Mouse (Mus musculus) kidney, postnatal 0 days (tissue): ENCODE data around the gene Col5a3. TPM values are rescaled to one million over a fixed set of nuclear protein-coding genes. Genes with fewer than 3 reads are reported as not detected.
A peak's percentile ranks its signal among the peaks of the same experiment; 100 is the strongest.

Experiments used
- ATAC-seq: fragments of 200-750 bp; cut with Nextera tagmentation; replicated peaks from 2 replicates; pipeline ENCODE4 v1.8.0; 2017; ENCODE audit warnings: low read depth, moderate number of reproducible peaks, moderate TSS enrichment, moderate library complexity; ENCODE audit not compliant: low FRiP score
- DNase-seq: peaks from one replicate; pipeline ENCODE4 v3.0.0-alpha.2; 2016; ENCODE audit warnings: low spot score
- H3K27ac ChIP-seq: fragments of 300-500 bp; sonication (generic); 2 replicates; pipeline ENCODE4 v1.5.1; 2014; ENCODE audit warnings: mild to moderate bottlenecking
- H3K27me3 ChIP-seq: fragments of 300-500 bp; sonication (generic); 2 replicates; pipeline ENCODE4 v1.6.1; 2014; ENCODE audit warnings: low read length, mixed read lengths; ENCODE audit not compliant: insufficient read depth
- H3K36me3 ChIP-seq: fragments of 300-500 bp; sonication (generic); 2 replicates; pipeline ENCODE4 v1.6.1; 2014; ENCODE audit warnings: low read length, mixed read lengths; ENCODE audit not compliant: insufficient read depth
- H3K4me1 ChIP-seq: fragments of 300-500 bp; sonication (generic); replicated peaks from 2 replicates; pipeline ENCODE4 v1.6.1; 2014; ENCODE audit warnings: antibody characterized with exemption, low read length, mixed read lengths; ENCODE audit not compliant: insufficient read depth
- H3K4me2 ChIP-seq: fragments of 300-500 bp; sonication (generic); 2 replicates; pipeline ENCODE4 v1.6.1; 2014; ENCODE audit warnings: mild to moderate bottlenecking, low read length, moderate library complexity, mixed read lengths
- H3K4me3 ChIP-seq: fragments of 300-500 bp; sonication (generic); replicated peaks from 2 replicates; pipeline ENCODE4 v1.5.1; 2014; ENCODE audit warnings: low read depth, low read length
- H3K9ac ChIP-seq: fragments of 300-500 bp; sonication (generic); 2 replicates; pipeline ENCODE4 v1.6.1; 2014; ENCODE audit warnings: low read depth, low read length
- H3K9me3 ChIP-seq: fragments of 300-500 bp; sonication (generic); replicated peaks from 2 replicates; pipeline ENCODE4 v1.6.1; 2016; ENCODE audit warnings: low read length, inconsistent platforms, mixed read lengths
- CTCF ChIP-seq: IDR thresholded peaks from 2 replicates; pipeline ENCODE4 v1.5.1; 2016; ENCODE audit warnings: antibody characterized with exemption, low read depth, mild to moderate bottlenecking, moderate library complexity
- WGBS: fragments of 180-500 bp; shearing (Covaris S2); extraction: QIAGEN DNeasy Blood & Tissue Kit; methylation state at CpG from one replicate; pipeline ENCODE4 v1.1.7; 2014; 5-methylcytosine and 5-hydroxymethylcytosine counted together
- polyA plus RNA-seq: library from polyadenylated mRNA; unstranded; fragments of >200 nt; fragmentation: Nextera tagmentation; extraction: Ambion mirVana; gene quantifications from 2 replicates; pipeline ENCODE4 v1.2.1, GENCODE M21; 2015

Gene Col5a3
- polyA plus RNA-seq, 1 experiment from 2014 or later: 1.2 TPM

- H3K27me3 ChIP-seq: no peaks in the 10 kb centered on the region; the same call in 1 of the 2 replicates
- H3K9me3 ChIP-seq: no peaks in the 10 kb centered on the region
- TF ChIP-seq CTCF: peak; percentile 66
- H3K27ac ChIP-seq: no peak overlapping the region
- no peak overlapping the region for H3K9ac ChIP-seq
- ATAC-seq: no peak
- H3K4me3 ChIP-seq: no peak overlapping the region
- 45% methylated on average over 8 of the region's 8 CpGs for WGBS
- DNase-seq: peak; percentile 55
- H3K4me2 ChIP-seq: no peak overlapping the region
- no peaks in the 10 kb centered on the region for H3K4me1 ChIP-seq
- H3K36me3 ChIP-seq: no peaks in the 10 kb centered on the region
Observed at GRCm38 (mm10) chr9:20738251-20738999, 76.4 kb downstream of the Col5a3 start.

GRCm38 (mm10) chr9:20737227-20737626 is 77.6 kb downstream of the Col5a3 start:
- DNase-seq (no peak), ATAC-seq (no peak)
- no peak overlapping the region for H3K9ac ChIP-seq
- no peak overlapping the region for H3K4me3 ChIP-seq
- H3K36me3 ChIP-seq: no peaks in the 10 kb centered on the region
- no peak overlapping the region for H3K27ac ChIP-seq
- TF ChIP-seq CTCF: no peak
- H3K4me1 ChIP-seq: no peaks in the 10 kb centered on the region
- H3K4me2 ChIP-seq: no peak overlapping the region
- 97% methylated on average over 2 of the region's 2 CpGs for WGBS
- no peaks in the 10 kb centered on the region for H3K9me3 ChIP-seq
- no peaks in the 10 kb centered on the region for H3K27me3 ChIP-seq

DNA sequence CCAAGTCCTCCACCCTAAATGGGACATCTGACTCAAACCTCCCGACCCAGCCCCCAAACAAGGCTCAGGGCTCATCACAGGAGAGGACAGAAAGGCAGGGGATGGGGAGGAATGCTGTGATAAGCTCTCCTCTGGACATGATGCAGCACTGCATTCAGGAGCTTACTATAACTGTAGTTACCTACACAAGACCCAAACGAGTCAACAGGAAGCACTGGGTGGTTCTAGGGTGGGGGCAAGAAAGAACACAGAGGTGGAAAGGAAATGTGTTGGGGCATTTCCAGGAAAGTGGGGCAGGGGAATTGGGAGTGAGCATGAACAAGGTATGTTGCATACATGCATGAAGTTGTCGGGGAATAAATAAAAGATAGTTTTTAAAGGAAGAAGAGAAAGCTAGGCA is 80.2 kb downstream of the Col5a3 start:
- no peak overlapping the region for H3K27ac ChIP-seq
- WGBS: 66% methylated on average over 3 of the region's 3 CpGs
- H3K4me2 ChIP-seq: no peak overlapping the region
- no peak for TF ChIP-seq CTCF
- H3K27me3 ChIP-seq: no peaks in the 10 kb centered on the region
- H3K9ac ChIP-seq: no peak overlapping the region
- DNase-seq: no peak
- no peaks in the 10 kb centered on the region for H3K4me1 ChIP-seq
- H3K9me3 ChIP-seq: no peaks in the 10 kb centered on the region
- no peak overlapping the region for H3K4me3 ChIP-seq
- H3K36me3 ChIP-seq: no peaks in the 10 kb centered on the region
- ATAC-seq: no peak

DNA sequence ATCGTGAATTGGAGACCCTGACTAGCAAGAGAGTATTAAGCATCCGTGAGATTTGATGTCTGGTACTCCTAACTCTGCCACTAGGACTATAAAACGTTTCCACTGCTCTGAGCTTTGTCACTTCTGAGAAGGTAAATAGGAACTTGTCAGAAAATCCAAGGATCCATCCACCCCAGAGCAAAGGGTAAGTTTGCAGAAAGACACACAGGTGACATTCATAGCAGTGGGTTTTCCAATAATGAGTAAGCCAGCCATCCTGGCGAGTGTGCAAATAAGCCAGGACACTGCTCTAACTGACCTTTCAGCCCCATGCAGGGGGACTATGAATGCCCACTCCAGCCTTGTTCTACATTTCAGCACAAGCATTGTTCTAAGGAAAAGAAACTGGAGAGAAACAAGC is 83.1 kb downstream of the Col5a3 start:
- Histone ChIP-seq H3K4me3 (no peak overlapping the region), H3K9ac (no peak overlapping the region), H3K27ac (no peak overlapping the region), H3K4me1 (peaks cover 7% of the 10 kb centered on the region; the same call in 1 of the 2 replicates), H3K27me3 (peaks cover 15% of the 10 kb centered on the region), H3K9me3 (no peaks in the 10 kb centered on the region), H3K36me3 (no peaks in the 10 kb centered on the region), H3K4me2 (no peak overlapping the region)
- 63% methylated on average over 4 of the region's 4 CpGs for WGBS
- ATAC-seq (no peak), DNase-seq (no peak)
- TF ChIP-seq CTCF: no peak

DNA sequence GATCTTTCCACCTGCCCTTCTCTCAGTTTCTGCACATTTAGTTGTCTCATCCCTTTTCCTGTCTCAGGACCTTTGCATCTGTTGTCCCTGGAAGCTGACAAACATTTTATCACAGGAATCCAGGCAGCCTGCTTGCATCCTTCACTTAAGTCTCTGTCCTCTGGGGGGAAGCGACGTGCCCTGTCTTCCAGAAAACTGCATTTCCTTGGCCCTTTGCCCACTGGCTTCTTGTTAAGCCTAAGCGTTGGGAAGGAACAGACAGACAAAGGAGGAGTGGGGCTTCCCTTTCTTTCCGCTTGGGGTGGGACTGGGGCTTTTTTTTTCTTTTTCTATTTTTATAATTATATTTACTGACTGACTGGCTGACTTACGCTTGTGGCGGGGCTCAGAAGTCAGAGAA is 85.4 kb downstream of the Col5a3 start:
- Histone ChIP-seq H3K4me3 (no peak overlapping the region), H3K27ac (no peak overlapping the region), H3K9ac (no peak overlapping the region), H3K36me3 (no peaks in the 10 kb centered on the region), H3K4me2 (no peak overlapping the region), H3K27me3 (peaks cover 37% of the 10 kb centered on the region), H3K9me3 (no peaks in the 10 kb centered on the region), H3K4me1 (peaks cover 15% of the 10 kb centered on the region; the same call in 1 of the 2 replicates)
- peak; percentile 32 for DNase-seq
- WGBS: 36% methylated on average over 6 of the region's 6 CpGs
- ATAC-seq: no peak
- TF ChIP-seq CTCF: no peak

GRCm38 (mm10) chr9:20727601-20728113 is 87.2 kb downstream of the Col5a3 start:
- peak; percentile 41; the same call in 1 of the 2 replicates for TF ChIP-seq CTCF
- no peaks in the 10 kb centered on the region for H3K9me3 ChIP-seq
- no peak overlapping the region for H3K27ac ChIP-seq
- DNase-seq (peak; percentile 72), ATAC-seq (peak; percentile 75)
- H3K4me3 ChIP-seq: peak overlapping the region; percentile 45
- peak overlapping the region; percentile 37 for H3K9ac ChIP-seq
- H3K36me3 ChIP-seq: no peaks in the 10 kb centered on the region
- peaks cover 37% of the 10 kb centered on the region for H3K27me3 ChIP-seq
- peaks cover 15% of the 10 kb centered on the region; the same call in 1 of the 2 replicates for H3K4me1 ChIP-seq
- under 1% methylated on average over 46 of the region's 46 CpGs for WGBS
- H3K4me2 ChIP-seq: peak overlapping the region; percentile 97
